Mouse (Mus musculus) adrenal gland, postnatal 36 days (tissue): Measurements from ENCODE around the gene Plekhj1. TPM values are rescaled to one million over a fixed set of nuclear protein-coding genes. Genes with fewer than 3 reads are reported as not detected.

Experiments used
- DNase-seq, 2 experiments: peaks; one replicate each; pipeline ENCODE4 v3.0.0; 2021; ENCODE audit warnings: mixed read lengths in 1 of 2
- total RNA-seq, 2 experiments: library from RNA; stranded (reverse); gene quantifications; 2 replicates each; pipeline ENCODE4 v1.2.3; 2021

Gene Plekhj1
- total RNA-seq, 2 experiments from 2014 or later, result 84.6 to 86.8 TPM

- peak; percentile 85 to 90 for DNase-seq
Observed at GRCm38 (mm10) chr10:80805925-80806324, 7.5 kb upstream of the Plekhj1 start.

GRCm38 (mm10) chr10:80805322-80805721, 6.9 kb upstream of the Plekhj1 start:
- DNase-seq, result no peak

GRCm38 (mm10) chr10:80804916-80805315, 6.5 kb upstream of the Plekhj1 start, which contains the start of gene Amh:
Amh (plus strand) TSS chr10:80805243.
- no peak for DNase-seq

GRCm38 (mm10) chr10:80804340-80804739, 5.9 kb upstream of the Plekhj1 start:
- no peak for DNase-seq

- no peak for DNase-seq
Observed at GRCm38 (mm10) chr10:80802996-80803395, 4.6 kb upstream of the Plekhj1 start.

DNA sequence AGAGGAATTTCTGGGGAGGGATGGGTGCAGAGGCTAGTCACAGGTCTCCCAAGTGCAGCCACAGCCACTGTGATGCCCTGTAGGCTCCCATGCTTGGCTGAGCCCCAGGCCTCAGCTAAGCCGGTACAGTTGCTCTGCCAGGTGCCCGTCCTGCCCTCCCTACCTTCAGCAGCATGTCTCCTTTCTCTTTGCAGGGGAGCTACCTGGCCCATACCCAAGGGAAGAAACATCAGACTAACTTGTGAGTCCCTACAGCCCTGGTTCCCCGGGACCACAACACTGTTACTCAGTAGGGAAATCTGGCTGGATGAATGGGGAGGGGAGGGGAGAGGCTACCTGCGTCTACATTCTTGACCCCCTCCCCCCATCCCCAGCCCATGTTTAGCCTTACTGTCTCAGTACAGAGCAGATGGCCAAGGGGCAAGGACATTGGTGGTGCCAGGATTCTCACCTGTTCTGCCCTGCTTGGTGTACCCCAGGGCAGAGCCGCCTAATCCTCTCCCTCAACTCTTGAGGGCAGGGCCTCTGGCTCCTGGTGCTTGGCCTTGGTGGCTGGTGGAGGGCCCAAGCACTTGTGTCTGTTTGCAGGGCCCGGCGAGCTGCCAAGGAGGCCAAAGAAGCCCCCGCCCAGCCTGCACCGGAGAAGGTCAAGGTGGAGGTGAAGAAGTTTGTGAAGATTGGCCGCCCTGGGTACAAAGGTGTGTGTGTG, 3.9 kb upstream of the Plekhj1 start:
- DNase-seq, result no peak

GRCm38 (mm10) chr10:80799070-80799566, 692 bp upstream of the Plekhj1 start:
- peak in 1 of 2 experiments; percentile 0 for DNase-seq

DNA sequence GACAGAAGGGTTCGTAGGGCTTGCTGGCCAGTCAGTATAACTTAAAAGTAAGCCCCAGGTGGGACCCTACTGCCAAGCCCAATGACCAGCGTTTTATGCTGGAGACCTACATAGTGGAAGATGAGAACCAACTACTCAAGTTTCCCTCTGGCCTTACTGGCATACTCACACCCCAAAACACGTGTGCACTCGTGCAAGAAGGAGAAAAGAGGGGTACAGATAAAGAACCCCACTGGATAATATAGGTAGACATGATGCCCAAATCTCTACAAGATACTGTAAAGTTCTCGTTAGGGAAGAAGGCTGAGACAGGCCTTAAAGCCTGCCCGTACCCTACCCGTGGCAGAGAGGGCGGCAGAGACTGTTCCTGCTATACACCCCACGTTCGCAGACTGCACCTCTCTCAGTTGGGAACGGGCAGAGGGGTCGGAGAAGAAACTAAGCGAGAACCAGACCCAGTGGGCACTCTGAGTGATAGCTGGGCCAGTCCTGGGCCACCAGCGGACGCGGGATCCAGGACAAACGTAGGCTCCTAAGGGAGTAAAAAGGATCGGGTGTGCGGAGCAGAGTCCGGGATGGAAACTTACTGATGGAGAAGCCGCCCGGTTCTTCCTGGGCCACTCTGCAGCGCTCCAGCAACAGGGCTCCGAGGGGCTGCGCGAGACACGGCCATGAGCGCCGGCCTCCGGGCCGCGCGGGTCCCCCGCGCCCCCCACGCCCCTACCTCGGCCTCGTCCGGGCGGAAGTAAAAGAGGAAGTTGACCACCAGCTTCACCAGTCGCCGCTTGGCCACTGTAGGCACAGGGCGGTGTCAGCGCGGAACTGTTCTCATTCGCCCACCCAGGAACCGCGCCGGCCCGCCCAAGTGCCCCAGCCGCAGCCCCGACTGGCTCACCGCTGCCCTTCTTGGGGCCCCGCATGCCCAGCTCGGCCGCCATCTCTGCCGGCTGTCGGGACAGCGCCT, 958 bp downstream of the Plekhj1 start:
- DNase-seq, result no peak

- no peak for DNase-seq
Observed at GRCm38 (mm10) chr10:80796307-80796848, 2.0 kb downstream of the Plekhj1 start.

DNA sequence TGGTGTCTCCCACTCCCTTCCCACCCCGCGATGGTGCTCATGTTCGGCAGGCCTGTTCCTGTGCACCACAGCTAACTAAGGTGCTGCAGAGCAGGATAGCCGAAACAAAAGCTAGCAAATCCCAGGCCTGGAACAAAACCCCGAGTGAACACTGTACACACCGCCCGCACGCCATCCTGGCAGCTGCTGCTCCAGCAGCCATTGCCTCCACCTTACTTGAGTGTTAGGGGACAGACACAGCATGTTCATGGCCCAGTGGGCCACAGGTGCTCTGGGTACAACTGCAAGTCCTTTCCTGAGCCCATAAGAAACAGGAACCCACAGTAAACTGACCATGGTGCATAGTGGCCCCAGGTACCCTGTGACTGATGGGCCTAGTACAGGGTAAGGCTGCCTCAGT, 3.7 kb downstream of the Plekhj1 start:
- no peak for DNase-seq

DNA sequence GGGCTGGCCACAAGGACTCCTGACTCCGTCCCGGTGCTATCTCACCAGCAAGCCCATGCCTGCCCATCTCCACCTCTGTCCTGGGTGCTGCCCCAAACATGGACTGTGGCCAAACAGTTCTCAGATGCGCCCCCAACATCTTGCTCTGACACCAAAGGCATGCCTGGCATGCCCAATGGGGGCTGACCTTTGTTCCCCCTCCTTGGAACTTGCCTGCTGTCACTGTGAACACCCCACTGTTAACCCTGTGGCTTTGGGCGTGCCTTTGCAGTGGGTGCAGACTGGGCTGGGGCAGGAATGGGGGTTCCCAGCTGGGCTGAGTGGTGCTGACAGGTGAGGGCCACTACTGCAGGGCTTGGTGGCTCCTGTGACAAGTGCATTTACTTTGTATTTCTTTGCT, 4.6 kb downstream of the Plekhj1 start:
- DNase-seq, result no peak

GRCm38 (mm10) chr10:80793033-80793784, 5.2 kb downstream of the Plekhj1 start:
- DNase-seq, result no peak

DNA sequence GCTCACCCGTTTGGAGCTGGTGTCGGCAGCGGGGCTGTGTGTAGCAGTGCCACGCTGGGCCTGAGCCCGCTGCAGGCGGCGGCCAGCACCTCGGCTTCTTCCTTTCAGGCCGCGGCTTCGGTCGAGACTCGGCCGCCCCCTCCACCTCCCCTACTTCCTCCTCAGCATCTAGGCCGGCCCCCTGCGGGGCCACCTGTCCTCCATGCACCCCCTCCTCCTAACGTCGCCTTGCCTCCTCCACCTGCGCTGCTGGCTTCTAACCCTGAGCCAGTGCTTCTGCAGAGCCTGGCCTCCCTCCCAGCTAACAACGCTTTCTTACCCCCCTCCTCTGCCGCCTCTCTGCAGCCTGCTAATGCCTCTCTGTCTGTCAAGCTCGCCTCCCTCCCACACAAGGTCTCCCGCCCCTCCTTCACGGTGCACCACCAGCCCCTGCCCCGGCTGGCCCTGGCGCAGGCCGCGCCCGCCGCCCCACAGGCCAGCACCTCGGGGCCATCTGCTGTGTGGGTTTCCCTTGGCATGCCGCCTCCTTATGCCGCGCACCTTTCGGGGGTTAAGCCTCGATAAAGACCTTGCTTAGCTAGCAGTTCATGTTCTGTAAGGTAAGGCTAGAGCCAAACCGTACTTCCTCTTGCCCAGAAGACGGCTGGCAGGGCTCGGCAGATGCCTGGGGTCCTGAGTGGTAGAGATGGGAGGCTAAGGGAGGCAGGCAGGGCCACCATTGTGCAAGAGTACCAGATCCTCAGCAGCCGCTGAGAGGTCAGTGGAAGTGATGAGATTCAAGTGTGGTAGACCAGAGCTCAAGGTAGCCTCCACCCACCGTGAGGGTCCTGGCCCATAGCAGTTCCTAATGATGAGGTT, 6.0 kb downstream of the Plekhj1 start:
- no peak for DNase-seq

DNA sequence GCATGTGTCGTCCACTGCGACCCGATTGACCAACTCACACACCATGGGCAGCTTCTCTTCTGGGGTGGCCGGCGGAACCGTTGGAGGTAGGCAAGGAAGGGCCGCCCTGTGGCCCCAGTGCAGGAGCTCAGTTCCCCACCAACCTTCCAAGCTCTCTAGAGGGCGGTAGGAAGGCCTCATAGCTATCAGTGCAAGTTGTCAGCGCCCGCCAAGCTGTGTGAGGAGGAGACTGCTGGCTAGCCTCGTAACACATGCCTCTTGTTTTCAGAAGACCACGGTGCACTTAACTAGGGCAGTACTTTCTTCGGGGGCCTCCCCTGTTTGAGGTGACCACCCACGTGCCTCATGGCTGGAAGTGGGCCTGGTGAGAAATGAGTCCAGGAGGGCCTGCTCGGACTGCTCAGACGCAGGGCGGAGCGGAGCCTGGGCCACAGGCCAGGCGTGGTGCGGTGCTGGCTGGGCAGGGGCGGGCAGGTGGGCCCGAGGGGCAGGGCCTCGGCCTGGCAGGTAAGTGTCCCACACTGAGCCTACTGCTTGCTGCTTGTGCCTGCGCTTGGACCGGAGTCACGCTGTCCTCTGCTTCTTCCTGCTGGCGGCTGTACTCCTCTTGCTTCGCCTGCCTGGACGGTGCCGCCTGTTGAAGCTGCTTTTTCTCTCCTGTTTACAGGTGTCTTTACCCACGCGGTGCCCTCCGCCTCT, 6.8 kb downstream of the Plekhj1 start:
- no peak for DNase-seq

- DNase-seq, result peak in 1 of 2 experiments; percentile 54
Observed at GRCm38 (mm10) chr10:80790761-80791404, 7.5 kb downstream of the Plekhj1 start.

DNA sequence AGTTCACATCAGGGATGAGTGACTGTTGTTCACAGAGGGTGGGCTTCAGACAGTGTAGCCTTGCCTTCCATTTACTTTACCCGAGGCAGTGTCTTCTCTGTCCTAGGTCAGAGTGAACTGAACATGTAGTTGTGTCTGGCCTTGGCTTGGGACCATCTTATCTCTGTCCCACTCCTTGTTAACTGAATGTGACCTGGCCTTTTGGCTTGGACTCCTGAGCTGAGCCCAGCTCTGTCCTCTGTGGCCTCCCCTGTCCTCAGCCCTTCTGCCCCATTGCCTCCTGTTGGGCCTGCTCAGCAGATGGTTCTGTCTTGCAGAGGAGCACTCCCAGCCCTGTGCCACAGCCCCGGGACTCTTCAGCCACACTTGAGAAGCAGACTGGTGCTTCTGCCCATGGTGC, 10.9 kb downstream of the Plekhj1 start:
- no peak for DNase-seq

- DNase-seq, result no peak
Observed at GRCm38 (mm10) chr10:80785963-80786362, 12.5 kb downstream of the Plekhj1 start.

DNA sequence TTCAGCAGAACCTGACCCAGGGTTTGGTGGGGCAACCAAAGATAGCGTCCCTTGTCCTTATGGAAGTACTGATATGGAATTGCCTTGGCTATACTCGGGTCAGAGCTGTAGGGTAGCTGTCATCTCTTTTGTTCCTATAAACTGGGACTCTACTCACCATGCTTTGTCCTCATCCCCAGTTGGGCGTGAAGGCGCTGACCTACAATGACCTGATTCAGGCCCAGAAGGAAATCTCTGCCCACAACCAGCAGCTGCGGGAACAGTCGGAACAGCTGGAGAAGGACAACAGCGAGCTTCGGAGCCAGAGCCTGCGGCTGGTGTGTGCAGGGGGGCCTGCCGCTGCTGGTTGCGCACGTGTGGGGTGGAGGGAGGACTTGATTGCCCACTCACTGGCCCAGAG, 13.6 kb downstream of the Plekhj1 start:
- no peak for DNase-seq

DNA sequence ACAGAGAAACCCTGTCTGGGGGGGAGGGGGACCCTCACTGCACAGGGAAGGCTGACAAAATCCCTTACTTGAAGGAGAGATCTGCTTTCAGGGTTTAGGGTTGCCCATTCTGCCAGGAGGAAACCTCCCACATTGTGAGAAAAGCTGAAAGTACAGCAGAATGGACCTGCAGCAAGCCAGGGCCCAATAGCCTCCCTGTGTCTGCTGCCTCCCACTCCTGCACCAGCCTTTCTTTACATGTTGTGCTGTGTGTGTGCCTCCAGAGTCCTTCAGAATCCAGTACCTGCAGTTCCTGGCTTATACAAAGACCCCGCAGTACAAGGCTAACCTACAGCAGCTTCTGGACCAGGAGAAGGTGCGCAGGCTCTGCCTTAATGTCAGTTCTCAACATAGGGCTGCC, 14.1 kb downstream of the Plekhj1 start:
- no peak for DNase-seq

GRCm38 (mm10) chr10:80779565-80779964, 18.9 kb downstream of the Plekhj1 start:
- DNase-seq, result peak; percentile 68 to 72
